Mouse (Mus musculus) activated CD4-positive, CD25-positive, alpha-beta regulatory T cell, adult 9 weeks (primary cell): ENCODE data around the gene Smyd2. TPM values are rescaled to one million over a fixed set of nuclear protein-coding genes. Genes with fewer than 3 reads are reported as not detected.

Source experiments
- polyA plus RNA-seq: library from polyadenylated mRNA; unstranded; fragments of 100-300 nt; shearing (Covaris generic); gene quantifications from one replicate; pipeline ENCODE4 v1.2.1, GENCODE M21; 2017

The Smyd2 gene
- 7.5 TPM for polyA plus RNA-seq

GRCm38 (mm10) chr1:189921818-189922592 is at the start of gene Smyd2:
TSS of gene Smyd2 (minus strand) at chr1:189922363.

Other genes with a start within 250 kb of the Smyd2 start
- 3.8 TPM for gene Cenpf, start 234.3 kb downstream of the Smyd2 start, polyA plus RNA-seq
- gene Ptpn14, start 194.1 kb downstream of the Smyd2 start, polyA plus RNA-seq: 0.20 TPM
- 0.35 TPM for gene Prox1, start 248.4 kb upstream of the Smyd2 start, polyA plus RNA-seq